Mouse (Mus musculus): Measurements from ENCODE around the gene Vmn1r1.

- no peak for TF ChIP-seq CTCF (IDR thresholded peaks at IDR 0.05; ENCODE audit: low read depth)
- no peak for TF ChIP-seq EP300 (IDR thresholded peaks at IDR 0.05; ENCODE audit: low read depth)
These were observed at the start of gene Vmn1r1 for GRCm38 (mm10) chr1:182164386-182164785.

Data from liver, postnatal 0 days (tissue).